Mouse (Mus musculus) left cerebral cortex, adult 9 months (tissue): ENCODE results near the gene Btnl9.
"Not testable (repeated sequence)": the region's sequence is repeated elsewhere in the genome, so short reads cannot be mapped to it uniquely, and the experiment has no call there.

ENCODE experiments used
- DNase-seq, 2 experiments: peaks; one replicate each; pipeline ENCODE4 v3.0.0; 2022; ENCODE audit warnings: low spot score in 2 of 2

The Btnl9 gene

DNA sequence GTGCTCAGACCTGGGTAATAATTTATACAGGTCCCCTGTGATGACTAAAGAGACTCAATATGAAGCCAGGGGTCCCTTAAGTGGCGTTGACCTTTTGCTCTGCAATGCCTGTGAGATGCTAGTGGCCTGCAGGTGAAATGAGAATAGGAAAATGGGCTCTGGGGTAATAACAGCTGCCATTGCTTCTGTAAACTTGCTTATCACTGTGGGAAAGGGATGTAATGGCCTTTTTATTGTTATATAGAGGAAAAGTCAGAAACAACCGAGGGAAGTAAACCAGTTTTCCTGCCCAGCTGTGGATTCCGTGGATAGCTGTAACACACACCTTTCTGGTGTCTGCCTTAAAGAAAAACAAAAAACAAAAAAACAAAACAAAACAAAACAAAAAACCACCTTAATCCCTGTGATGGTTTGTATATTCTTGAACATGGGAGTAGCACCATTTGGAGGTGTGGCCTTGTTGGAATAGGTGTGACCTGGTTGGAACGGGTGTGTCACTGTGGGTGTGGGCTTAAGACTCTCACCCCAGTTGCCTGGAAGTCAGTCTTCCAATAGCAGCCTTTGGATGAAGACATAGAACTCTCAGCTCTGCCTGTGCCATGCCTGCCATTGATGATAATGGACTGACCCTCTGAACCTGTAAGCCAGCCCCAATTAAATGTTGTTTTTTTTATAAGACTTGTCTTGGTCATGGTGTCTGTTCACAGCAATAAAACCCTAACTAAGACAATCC lies 10.7 kb downstream of the Btnl9 start:
- not testable (repeated sequence) for DNase-seq

DNA sequence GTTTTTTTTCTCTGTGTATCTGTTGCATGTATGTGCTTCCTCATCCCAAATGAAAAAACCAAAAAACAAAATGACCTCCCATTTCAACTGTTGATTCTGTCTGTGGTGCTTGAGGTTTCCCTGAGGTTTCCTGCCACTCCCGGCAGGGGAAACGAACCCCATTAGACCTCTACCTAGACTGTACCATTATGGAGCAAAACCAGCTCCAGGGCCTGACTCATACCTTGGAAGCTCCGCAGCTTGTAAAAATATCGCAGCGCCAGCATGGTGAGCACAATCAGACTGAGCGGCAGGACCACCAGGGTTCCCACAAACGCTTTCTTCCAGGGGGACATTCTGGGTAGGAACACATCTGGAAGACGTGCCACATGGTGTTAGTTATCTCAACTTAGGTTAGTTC lies 11.6 kb downstream of the Btnl9 start:
- no peak for DNase-seq

DNA sequence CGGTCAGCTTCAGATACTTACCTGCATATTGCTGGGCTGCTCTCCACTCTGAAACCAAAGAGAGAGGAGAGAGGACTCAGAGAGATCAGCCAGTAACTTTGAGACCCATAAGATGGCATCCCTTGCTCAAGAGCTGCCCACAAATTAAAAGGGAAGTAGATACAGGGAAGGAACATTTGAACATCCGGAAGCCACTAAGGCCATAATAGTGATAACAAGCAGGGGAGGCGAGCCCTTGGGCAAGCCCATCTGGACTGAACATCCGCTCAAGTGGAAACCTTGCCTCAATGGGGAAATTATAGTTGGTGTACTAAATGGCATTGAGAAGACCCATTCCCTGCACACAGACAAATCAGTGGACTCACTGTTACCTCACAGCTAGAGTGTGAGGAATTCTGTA lies 16.4 kb downstream of the Btnl9 start:
- no peak for DNase-seq

GRCm38 (mm10) chr11:49168839-49169611 lies 17.9 kb downstream of the Btnl9 start:
- no peak for DNase-seq

DNA sequence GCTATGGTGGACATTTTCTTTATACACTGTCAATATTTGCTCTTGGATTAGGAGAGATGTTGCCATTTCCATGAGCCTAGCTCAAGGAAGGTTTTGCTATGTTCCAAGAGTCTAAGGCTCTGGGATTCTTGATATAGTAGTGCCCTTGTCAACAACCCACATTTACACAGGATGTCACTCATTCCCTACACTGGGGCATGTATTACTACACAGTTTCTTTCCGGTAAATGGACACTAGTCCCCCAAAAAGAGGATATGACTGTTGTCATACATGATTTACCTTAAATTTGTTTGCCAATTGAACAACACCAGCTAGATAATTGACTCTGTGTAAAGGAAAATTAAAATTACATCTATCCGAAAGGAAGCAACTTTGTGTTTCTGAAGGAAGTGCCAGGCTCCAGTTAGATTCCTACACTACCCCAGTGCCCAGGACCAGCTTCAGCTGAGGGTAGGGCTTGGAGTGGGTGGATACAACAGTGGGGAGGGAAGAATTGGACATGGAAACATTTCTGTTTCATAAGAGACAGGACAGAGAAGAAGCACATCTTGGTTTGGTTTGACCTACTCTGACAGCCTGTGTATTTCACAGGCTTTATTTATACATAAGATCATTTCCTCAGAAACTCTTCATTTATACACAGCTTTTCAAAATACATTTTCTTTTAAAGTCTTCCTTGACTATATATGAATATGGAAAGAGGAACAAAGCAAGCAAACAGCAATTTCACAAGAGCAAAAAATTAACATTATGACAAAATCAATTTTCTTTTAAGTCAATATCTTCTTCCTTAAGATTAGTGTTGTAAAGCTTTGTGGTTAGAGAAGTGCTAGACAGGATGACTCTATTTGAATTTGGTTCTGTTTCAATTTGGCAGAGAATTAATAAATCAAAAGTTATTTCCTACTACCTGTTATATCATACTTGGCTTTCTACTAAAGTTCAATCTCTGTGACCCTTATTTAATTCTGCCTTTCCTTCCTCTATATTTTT lies 29.8 kb downstream of the Btnl9 start:
- DNase-seq: no peak

DNA sequence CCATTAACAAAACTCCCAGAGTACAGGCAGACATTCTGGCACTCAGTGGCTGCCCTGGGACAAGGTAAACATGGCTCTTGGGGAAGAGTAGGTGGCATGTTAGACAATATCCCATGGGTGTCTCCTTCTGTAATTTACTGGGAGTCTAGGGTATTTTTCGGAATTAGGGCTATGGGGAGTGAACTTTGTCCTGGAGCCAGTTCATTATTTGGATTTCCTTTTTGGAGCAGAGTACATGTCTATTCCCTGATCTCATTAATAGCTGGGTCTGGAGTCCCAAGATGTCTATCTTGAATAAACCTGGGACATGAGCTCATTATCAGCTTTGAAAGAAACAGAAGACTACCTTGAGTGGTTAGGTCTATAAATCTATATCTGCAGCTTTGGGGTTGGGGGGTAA lies 32.9 kb downstream of the Btnl9 start, which contains the start of gene Olfr1394:
Gene Olfr1394 (plus strand): TSS at position 301 of the 400 bp plus-strand sequence.
- no peak for DNase-seq

DNA sequence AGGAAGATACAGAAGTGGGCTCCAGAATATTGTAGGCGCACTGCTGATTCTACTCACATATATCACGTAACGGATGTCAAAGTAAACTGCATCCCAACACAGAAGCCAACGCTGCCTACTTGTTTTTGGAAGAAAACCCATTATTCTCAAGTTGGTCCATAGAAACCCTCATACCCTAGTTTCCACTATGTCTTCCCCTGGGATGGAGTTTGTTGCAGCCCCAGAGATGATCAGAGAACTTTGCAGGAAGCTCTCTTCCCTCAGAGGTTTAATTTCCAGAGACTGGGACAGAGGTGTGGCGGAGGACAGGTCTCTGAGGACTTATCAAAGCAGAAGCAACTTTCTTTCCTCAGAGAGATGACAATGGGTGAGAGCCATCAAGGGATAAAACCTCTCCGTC lies 45.0 kb downstream of the Btnl9 start, which contains the start of gene Olfr1395:
Gene Olfr1395 (plus strand): TSS at position 301 of the 400 bp plus-strand sequence.
- no peak for DNase-seq

DNA sequence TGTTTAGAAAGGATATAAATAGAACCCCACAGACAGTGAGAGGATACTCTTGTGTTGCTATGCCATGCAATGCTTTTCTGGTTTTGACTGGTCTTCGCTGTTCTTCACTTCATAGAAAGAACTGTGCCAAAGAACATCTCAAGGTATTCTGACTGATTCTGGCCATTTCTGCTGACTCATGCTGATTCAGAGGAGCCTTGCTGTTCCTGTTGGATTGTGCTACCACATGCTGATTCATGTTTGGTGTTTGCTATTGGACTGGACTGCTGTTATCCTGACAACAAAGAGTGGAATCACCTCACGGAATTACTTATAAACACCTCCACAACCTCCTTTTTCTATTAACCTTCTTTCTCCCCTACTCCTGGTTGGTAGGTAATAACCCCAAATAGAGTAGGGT lies 62.8 kb downstream of the Btnl9 start:
- DNase-seq: no peak

DNA sequence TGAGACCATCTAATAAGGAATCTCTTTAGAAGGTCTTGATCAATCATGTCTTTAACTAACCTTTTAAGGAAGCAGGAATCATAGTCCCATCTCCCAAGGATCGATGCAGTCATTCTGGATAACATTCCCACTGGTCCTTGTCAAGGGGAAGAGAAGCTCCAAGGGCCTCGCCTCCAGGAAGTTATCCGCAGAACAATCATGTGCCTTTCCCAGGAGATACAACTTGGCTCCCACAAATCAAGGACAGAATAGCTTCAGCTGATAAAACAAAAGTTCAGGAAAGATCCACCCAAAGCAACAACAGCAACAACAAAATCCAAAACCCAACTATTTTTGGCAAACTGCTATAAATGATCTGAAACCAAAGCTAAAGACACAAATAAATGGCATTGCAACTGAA lies 67.3 kb downstream of the Btnl9 start:
- no peak for DNase-seq
